Comparison of ENCODE assay signal across 8 mouse cellular contexts in the genomic region with DNA sequence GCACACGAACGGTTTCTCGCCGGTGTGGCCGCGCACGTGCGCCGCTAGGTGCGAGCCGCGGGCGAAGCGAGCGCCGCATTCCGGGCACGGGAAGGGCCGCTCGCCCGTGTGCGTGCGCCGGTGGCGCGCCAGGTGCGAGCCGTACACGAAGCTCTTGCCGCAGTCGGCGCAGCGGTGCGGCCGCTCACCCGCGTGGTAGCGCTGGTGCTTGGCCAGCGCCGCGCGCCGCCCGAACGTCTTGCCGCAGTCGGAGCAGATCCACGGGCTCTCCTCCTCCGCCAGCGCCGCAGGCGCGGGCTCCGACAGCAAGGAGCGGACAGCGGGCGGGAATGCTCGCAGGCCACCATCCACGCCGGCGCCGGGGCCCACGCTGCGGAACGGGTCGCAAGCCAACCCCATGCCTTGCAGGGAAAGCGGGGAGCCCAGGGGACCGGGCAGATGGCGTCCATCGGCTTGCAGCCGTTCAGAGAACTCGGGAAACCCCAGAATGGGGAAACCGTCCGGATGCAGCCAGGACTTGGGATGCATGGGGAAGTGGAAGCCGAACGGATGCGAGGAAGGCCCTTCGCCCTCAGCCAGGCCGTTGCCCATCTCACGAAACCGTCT. TPM values are rescaled to one million over a fixed set of nuclear protein-coding genes. Genes with fewer than 3 reads are reported as not detected.
A peak's percentile ranks its signal among the peaks of the same experiment; 100 is the strongest.
DNase-seq lines count a peak whose midpoint lies in the region; ATAC-seq and TF ChIP-seq lines count a peak whose summit lies in the region.

No protein-coding gene starts in this region.

- no peak for DNase-seq in kidney, postnatal 0 days (ENCODE audit: low spot score)
- no peak for DNase-seq in kidney, adult 11 months
- peak; percentile 59 for DNase-seq in cerebellum, adult 9-10 months
- no peak for DNase-seq in urinary bladder, postnatal 14 days (ENCODE audit: low spot score)

- peaks cover 7% of the 10 kb centered on the region; the same call in 1 of the 2 replicates for H3K36me3 ChIP-seq in kidney, postnatal 0 days (ENCODE audit: insufficient read depth, low read length)
- H3K36me3 ChIP-seq in forebrain, embryonic 16.5 days (ENCODE audit: control insufficient read depth, insufficient read depth): peaks cover 20% of the 10 kb centered on the region
- H3K36me3 ChIP-seq in liver, embryonic 16.5 days (ENCODE audit: control insufficient read depth, insufficient read depth): no peaks in the 10 kb centered on the region
- no peaks in the 10 kb centered on the region for H3K36me3 ChIP-seq in testis, adult 2 months (ENCODE audit: control insufficient read depth, insufficient read depth, low read length)

- peak overlapping the region; percentile 37; the same call in 1 of the 2 replicates for H3K9ac ChIP-seq in kidney, postnatal 0 days (ENCODE audit: low read depth, low read length)
- H3K9ac ChIP-seq in forebrain, embryonic 16.5 days (replicated peaks; ENCODE audit: low read depth, low read length): peak overlapping the region; percentile 24
- H3K9ac ChIP-seq in liver, embryonic 16.5 days (ENCODE audit: low read depth, low read length): no peak overlapping the region

- H3K27me3 ChIP-seq in kidney, postnatal 0 days (ENCODE audit: insufficient read depth, low read length): peaks cover 56% of the 10 kb centered on the region
- peaks cover 32% of the 10 kb centered on the region for H3K27me3 ChIP-seq in forebrain, embryonic 16.5 days (replicated peaks; ENCODE audit: control insufficient read depth, insufficient read depth, low read length)
- H3K27me3 ChIP-seq in liver, embryonic 16.5 days (ENCODE audit: control insufficient read depth, insufficient read depth, low read depth, low read length): peaks cover 65% of the 10 kb centered on the region
- no peaks in the 10 kb centered on the region for H3K27me3 ChIP-seq in testis, adult 2 months (ENCODE audit: control insufficient read depth, insufficient read depth, low read length)

- ATAC-seq in kidney, postnatal 0 days (replicated peaks; ENCODE audit: low FRiP score, low read depth): no peak; the same call in 1 of the 2 replicates
- ATAC-seq in forebrain, embryonic 16.5 days: peak; percentile 43
- no peak for ATAC-seq in liver, embryonic 16.5 days (ENCODE audit: low read depth)
- ATAC-seq in megakaryocyte progenitor cell, adult 5-6 weeks (replicated peaks; ENCODE audit: poor library complexity): no peak

- peak overlapping the region; percentile 69 for H3K4me2 ChIP-seq in kidney, postnatal 0 days (ENCODE audit: low read length)
- H3K4me2 ChIP-seq in forebrain, embryonic 16.5 days (ENCODE audit: low read length): peak overlapping the region; percentile 54
- peak overlapping the region; percentile 49 for H3K4me2 ChIP-seq in liver, embryonic 16.5 days (ENCODE audit: low read depth, low read length)

- 11% methylated on average over 72 of the region's 81 CpGs for WGBS in kidney, postnatal 0 days
- WGBS in forebrain, embryonic 16.5 days: 8% methylated on average over 75 of the region's 81 CpGs
- WGBS in liver, embryonic 16.5 days (ENCODE audit: insufficient replicate concordance): 3% methylated on average over 71 of the region's 81 CpGs

- H3K9me3 ChIP-seq in kidney, postnatal 0 days (replicated peaks; ENCODE audit: low read length): no peaks in the 10 kb centered on the region
- no peaks in the 10 kb centered on the region for H3K9me3 ChIP-seq in forebrain, embryonic 16.5 days (ENCODE audit: control insufficient read depth, low read length)
- no peaks in the 10 kb centered on the region for H3K9me3 ChIP-seq in liver, embryonic 16.5 days (replicated peaks; ENCODE audit: control insufficient read depth, low read length)

- no peak for TF ChIP-seq CTCF in kidney, postnatal 0 days (IDR thresholded peaks at IDR 0.05; ENCODE audit: low read depth)
- no peak for TF ChIP-seq CTCF in testis, adult 2 months (IDR thresholded peaks at IDR 0.05; ENCODE audit: control insufficient read depth, insufficient read depth, insufficient replicate concordance, low read depth, low read length)

- peaks cover 20% of the 10 kb centered on the region for H3K4me1 ChIP-seq in kidney, postnatal 0 days (replicated peaks; ENCODE audit: insufficient read depth, low read length)
- peaks cover 19% of the 10 kb centered on the region for H3K4me1 ChIP-seq in forebrain, embryonic 16.5 days (replicated peaks; ENCODE audit: control insufficient read depth, insufficient read depth, low read length)
- H3K4me1 ChIP-seq in liver, embryonic 16.5 days (ENCODE audit: control insufficient read depth, low read depth, low read length): peaks cover 8% of the 10 kb centered on the region
- peaks cover 20% of the 10 kb centered on the region for H3K4me1 ChIP-seq in testis, adult 2 months (ENCODE audit: control insufficient read depth, insufficient read depth, low read length)

- H3K4me3 ChIP-seq in kidney, postnatal 0 days (replicated peaks; ENCODE audit: low read depth, low read length): peak overlapping the region; percentile 41
- peak overlapping the region; percentile 33 for H3K4me3 ChIP-seq in forebrain, embryonic 16.5 days (replicated peaks; ENCODE audit: low read length)
- H3K4me3 ChIP-seq in liver, embryonic 16.5 days (ENCODE audit: low read depth, low read length): peak overlapping the region; percentile 34
- peak overlapping the region; percentile 62 for H3K4me3 ChIP-seq in testis, adult 2 months (ENCODE audit: control insufficient read depth, low read depth, low read length)

- H3K27ac ChIP-seq in kidney, postnatal 0 days: no peak overlapping the region
- no peak overlapping the region for H3K27ac ChIP-seq in forebrain, embryonic 16.5 days (ENCODE audit: low read length)
- H3K27ac ChIP-seq in liver, embryonic 16.5 days (ENCODE audit: low read length): no peak overlapping the region
- H3K27ac ChIP-seq in testis, adult 2 months (ENCODE audit: control insufficient read depth, insufficient read depth, low read depth, low read length): no peak overlapping the region; the same call in 1 of the 2 replicates

- TF ChIP-seq POLR2A in testis, adult 2 months (IDR thresholded peaks at IDR 0.05; ENCODE audit: control insufficient read depth, low read depth, low read length): no peak

RNA-seq across cellular contexts. Expression of a gene that starts 15.8 kb away (rescaled TPM):
- 3.1 and 3.4 TPM in 2 replicates for polyA plus RNA-seq in kidney, postnatal 0 days (2015; fragmentation: Nextera tagmentation; extraction: Ambion mirVana)
- polyA plus RNA-seq in forebrain, embryonic 16.5 days (2015; fragmentation: Nextera tagmentation; extraction: Ambion mirVana): 8.9 and 9.5 TPM in 2 replicates
- 0.12 and 0.26 TPM in 2 replicates for polyA plus RNA-seq in liver, embryonic 16.5 days (2015; fragmentation: Nextera tagmentation; extraction: Ambion mirVana)
- 2.0 and 2.2 TPM in 2 replicates for polyA plus RNA-seq in testis, adult 2 months (2012; rRNA removed)
- total RNA-seq in megakaryocyte progenitor cell, adult 5-6 weeks (2015): 0.44 and 0.59 TPM in 2 replicates
- total RNA-seq in megakaryocyte progenitor cell, adult 5-6 weeks (2017): 1.8 and 3.7 TPM in 2 replicates

RNA-seq across cellular contexts. Expression of a gene that starts 19.0 kb away (rescaled TPM):
- 9.9 TPM in 2 replicates for polyA plus RNA-seq in kidney, postnatal 0 days (2015; fragmentation: Nextera tagmentation; extraction: Ambion mirVana)
- polyA plus RNA-seq in forebrain, embryonic 16.5 days (2015; fragmentation: Nextera tagmentation; extraction: Ambion mirVana): 30.0 and 31.5 TPM in 2 replicates
- polyA plus RNA-seq in liver, embryonic 16.5 days (2015; fragmentation: Nextera tagmentation; extraction: Ambion mirVana): 2.0 and 2.1 TPM in 2 replicates
- polyA plus RNA-seq in testis, adult 2 months (2012; rRNA removed): 5.7 and 6.4 TPM in 2 replicates
- 4.5 and 5.2 TPM in 2 replicates for total RNA-seq in megakaryocyte progenitor cell, adult 5-6 weeks (2015)
- total RNA-seq in megakaryocyte progenitor cell, adult 5-6 weeks (2017): 11.1 and 12.0 TPM in 2 replicates

RNA-seq across cellular contexts. Expression of a gene that starts 27.3 kb away (rescaled TPM):
- polyA plus RNA-seq in kidney, postnatal 0 days (2015; fragmentation: Nextera tagmentation; extraction: Ambion mirVana): not detected in 2 replicates
- not detected in 2 replicates for polyA plus RNA-seq in forebrain, embryonic 16.5 days (2015; fragmentation: Nextera tagmentation; extraction: Ambion mirVana)
- polyA plus RNA-seq in liver, embryonic 16.5 days (2015; fragmentation: Nextera tagmentation; extraction: Ambion mirVana): not detected in 2 replicates
- polyA plus RNA-seq in testis, adult 2 months (2012; rRNA removed): 12.1 and 12.9 TPM in 2 replicates
- total RNA-seq in megakaryocyte progenitor cell, adult 5-6 weeks (2015): not detected in 2 replicates
- not detected in 2 replicates for total RNA-seq in megakaryocyte progenitor cell, adult 5-6 weeks (2017)

RNA-seq across cellular contexts. Expression of a gene that starts 39.4 kb away (rescaled TPM):
- polyA plus RNA-seq in kidney, postnatal 0 days (2015; fragmentation: Nextera tagmentation; extraction: Ambion mirVana): 0.09 and 0.14 TPM in 2 replicates
- 0.13 TPM in 1 of 2 replicates, not detected in the other for polyA plus RNA-seq in forebrain, embryonic 16.5 days (2015; fragmentation: Nextera tagmentation; extraction: Ambion mirVana)
- not detected in 2 replicates for polyA plus RNA-seq in liver, embryonic 16.5 days (2015; fragmentation: Nextera tagmentation; extraction: Ambion mirVana)
- polyA plus RNA-seq in testis, adult 2 months (2012; rRNA removed): 0.13 TPM in 1 of 2 replicates, not detected in the other
- not detected in 2 replicates for total RNA-seq in megakaryocyte progenitor cell, adult 5-6 weeks (2015)
- total RNA-seq in megakaryocyte progenitor cell, adult 5-6 weeks (2017): not detected in 2 replicates

Comparison
In these comparisons a context has a peak if more than half of its experiments do, and no peak if none do; other contexts are left out.
1. RNA of a gene that starts 27.3 kb away (polyA plus RNA-seq): 12.1 to 12.9 TPM in testis, adult 2 months; not detected in kidney, postnatal 0 days, not detected in forebrain, embryonic 16.5 days and not detected in liver, embryonic 16.5 days; every median in the first group is over 10 times any median in the second.
2. Peak in every context shown above with its lines, with median percentiles within 50 percentile points of each other: H3K4me2 ChIP-seq and H3K4me3 ChIP-seq.